Mouse (Mus musculus): ENCODE data around the gene Nfkb1. TPM values are rescaled to one million over a fixed set of nuclear protein-coding genes. Genes with fewer than 3 reads are reported as not detected.

Nfkb1 gene
- polyA plus RNA-seq, 1 experiment, result 38.3 TPM

DNA sequence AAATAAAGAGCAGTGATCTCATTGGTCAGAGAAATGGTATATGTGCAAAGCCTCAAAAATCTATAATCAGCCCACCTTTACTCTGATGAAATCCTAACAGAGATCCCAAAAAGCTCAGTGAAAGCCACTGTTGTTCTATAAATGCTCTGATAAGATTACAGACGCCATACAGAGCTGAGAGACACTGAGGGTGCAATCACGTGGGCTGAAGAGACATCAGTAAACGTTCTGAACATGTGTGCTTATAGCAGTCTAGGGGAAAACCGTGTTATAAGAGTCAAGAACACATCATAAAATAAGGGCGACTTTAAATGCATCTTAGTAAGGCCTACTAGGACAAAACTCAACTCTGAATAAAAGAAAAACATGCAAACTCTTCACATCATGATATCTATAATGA is 14.3 kb downstream of the Nfkb1 start:
- no peaks in the 10 kb centered on the region for H3K36me3 ChIP-seq (ENCODE audit: control insufficient read depth, insufficient read depth, low read length, poor library complexity, severe bottlenecking)
- H3K27ac ChIP-seq (ENCODE audit: insufficient read depth, low read length), result no peak overlapping the region
- no peak for TF ChIP-seq EP300 (IDR thresholded peaks at IDR 0.05; ENCODE audit: insufficient read depth, low read depth, low read length)
- TF ChIP-seq CTCF (IDR thresholded peaks at IDR 0.05; ENCODE audit: low read depth, low read length), result no peak
- TF ChIP-seq POLR2A (IDR thresholded peaks at IDR 0.05; ENCODE audit: insufficient read depth, low read length), result no peak
- no peaks in the 10 kb centered on the region for H3K27me3 ChIP-seq (ENCODE audit: control insufficient read depth, insufficient read depth, low read length, poor library complexity, severe bottlenecking)
- H3K9ac ChIP-seq (ENCODE audit: low read depth, poor library complexity, severe bottlenecking), result no peak overlapping the region
- H3K4me3 ChIP-seq (ENCODE audit: low read depth, low read length), result no peak overlapping the region
- peaks cover 2% of the 10 kb centered on the region for H3K4me1 ChIP-seq (ENCODE audit: control insufficient read depth, insufficient read depth, low read length)
- H3K9me3 ChIP-seq (replicated peaks; ENCODE audit: control insufficient read depth, insufficient read depth, low read length, poor library complexity, severe bottlenecking), result no peaks in the 10 kb centered on the region

DNA sequence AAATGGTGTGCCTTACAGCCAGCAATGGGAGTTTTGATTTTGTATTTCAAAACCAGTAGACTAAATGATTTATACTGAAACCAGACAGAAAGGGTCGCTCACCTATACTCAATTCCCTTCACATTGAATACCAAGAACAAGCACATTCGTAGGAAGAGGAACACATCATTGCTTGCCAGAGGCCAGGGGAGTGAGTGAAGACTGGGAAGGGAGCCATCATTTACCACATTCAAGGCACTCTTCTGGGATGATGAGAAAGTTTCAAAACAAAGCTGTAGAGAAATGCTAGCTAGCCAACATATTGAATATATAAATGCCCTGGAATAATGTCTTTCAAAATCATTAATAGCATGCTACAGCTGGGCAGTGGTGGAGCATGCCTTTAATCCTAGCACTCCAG is 15.0 kb downstream of the Nfkb1 start:
- Histone ChIP-seq H3K36me3 (ENCODE audit: control insufficient read depth, insufficient read depth, low read length, poor library complexity, severe bottlenecking) (no peaks in the 10 kb centered on the region), H3K27ac (ENCODE audit: insufficient read depth, low read length) (no peak overlapping the region), H3K27me3 (ENCODE audit: control insufficient read depth, insufficient read depth, low read length, poor library complexity, severe bottlenecking) (no peaks in the 10 kb centered on the region), H3K9ac (ENCODE audit: low read depth, poor library complexity, severe bottlenecking) (no peak overlapping the region), H3K4me1 (ENCODE audit: control insufficient read depth, insufficient read depth, low read length) (peaks cover 1% of the 10 kb centered on the region), H3K4me3 (ENCODE audit: low read depth, low read length) (no peak overlapping the region), H3K9me3 (replicated peaks; ENCODE audit: control insufficient read depth, insufficient read depth, low read length, poor library complexity, severe bottlenecking) (no peaks in the 10 kb centered on the region)
- TF ChIP-seq POLR2A (IDR thresholded peaks at IDR 0.05; ENCODE audit: insufficient read depth, low read length) (no peak), CTCF (IDR thresholded peaks at IDR 0.05; ENCODE audit: low read depth, low read length) (no peak), EP300 (IDR thresholded peaks at IDR 0.05; ENCODE audit: insufficient read depth, low read depth, low read length) (no peak)

DNA sequence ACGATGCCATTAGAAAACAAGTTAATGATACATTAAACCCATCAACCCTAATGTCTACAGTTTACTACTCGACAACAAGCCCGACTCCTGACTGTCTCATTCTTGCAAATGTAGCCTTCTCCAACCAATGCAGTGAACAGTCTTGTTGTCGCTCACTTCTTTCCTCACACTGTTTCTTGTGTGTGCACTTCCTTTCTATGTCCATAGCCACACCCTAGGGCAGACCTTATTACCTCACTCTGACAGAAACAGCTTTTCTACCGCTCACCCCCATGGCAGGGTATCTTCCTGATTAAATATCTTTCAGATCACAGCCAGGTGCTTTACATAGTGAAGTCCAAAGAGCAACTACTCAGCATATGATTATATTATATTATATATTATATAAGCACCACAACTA is 15.9 kb downstream of the Nfkb1 start:
- no peak overlapping the region for H3K27ac ChIP-seq (ENCODE audit: insufficient read depth, low read length)
- H3K9ac ChIP-seq (ENCODE audit: low read depth, poor library complexity, severe bottlenecking), result no peak overlapping the region
- H3K27me3 ChIP-seq (ENCODE audit: control insufficient read depth, insufficient read depth, low read length, poor library complexity, severe bottlenecking), result no peaks in the 10 kb centered on the region
- H3K4me1 ChIP-seq (ENCODE audit: control insufficient read depth, insufficient read depth, low read length), result no peaks in the 10 kb centered on the region
- H3K36me3 ChIP-seq (ENCODE audit: control insufficient read depth, insufficient read depth, low read length, poor library complexity, severe bottlenecking), result no peaks in the 10 kb centered on the region
- no peak overlapping the region for H3K4me3 ChIP-seq (ENCODE audit: low read depth, low read length)
- no peak for TF ChIP-seq EP300 (IDR thresholded peaks at IDR 0.05; ENCODE audit: insufficient read depth, low read depth, low read length)
- no peaks in the 10 kb centered on the region for H3K9me3 ChIP-seq (replicated peaks; ENCODE audit: control insufficient read depth, insufficient read depth, low read length, poor library complexity, severe bottlenecking)

DNA sequence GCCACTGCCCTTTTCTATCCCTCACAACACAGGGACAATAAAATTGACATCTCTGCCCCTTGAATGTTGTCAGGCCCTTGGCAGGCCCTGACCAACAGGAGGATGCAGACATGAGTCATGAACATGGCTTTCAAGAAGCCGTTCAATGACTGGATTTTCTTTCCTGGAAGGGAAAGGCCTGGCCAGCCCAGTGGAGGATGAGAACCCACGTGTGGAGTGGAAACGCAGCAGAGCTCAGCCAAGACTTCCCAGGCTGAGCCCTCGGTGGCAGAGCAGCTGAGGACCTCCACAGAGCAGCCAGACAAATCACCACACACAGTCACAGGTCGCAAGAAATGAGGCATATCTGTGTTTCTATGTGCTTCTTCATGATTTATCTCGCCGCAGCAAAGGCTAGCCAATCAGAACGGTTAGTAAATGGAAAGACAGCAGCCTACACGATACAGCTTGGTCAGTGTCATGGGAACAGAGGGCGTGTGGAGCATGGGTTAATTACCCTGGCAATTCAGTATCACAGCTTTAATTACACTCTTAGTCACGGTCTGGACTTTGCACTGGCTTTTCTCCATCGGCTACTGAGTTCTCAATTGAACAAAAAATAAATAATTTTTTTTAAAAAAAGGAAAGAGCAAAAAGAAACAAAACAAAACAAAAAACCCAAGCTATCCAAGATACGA is 16.5 kb downstream of the Nfkb1 start:
- no peak for TF ChIP-seq EP300 (IDR thresholded peaks at IDR 0.05; ENCODE audit: insufficient read depth, low read depth, low read length)
- no peak for TF ChIP-seq CTCF (IDR thresholded peaks at IDR 0.05; ENCODE audit: low read depth, low read length)
- TF ChIP-seq POLR2A (IDR thresholded peaks at IDR 0.05; ENCODE audit: insufficient read depth, low read length), result no peak
- Histone ChIP-seq H3K4me3 (ENCODE audit: low read depth, low read length) (no peak overlapping the region), H3K36me3 (ENCODE audit: control insufficient read depth, insufficient read depth, low read length, poor library complexity, severe bottlenecking) (no peaks in the 10 kb centered on the region), H3K9me3 (replicated peaks; ENCODE audit: control insufficient read depth, insufficient read depth, low read length, poor library complexity, severe bottlenecking) (no peaks in the 10 kb centered on the region), H3K27me3 (ENCODE audit: control insufficient read depth, insufficient read depth, low read length, poor library complexity, severe bottlenecking) (no peaks in the 10 kb centered on the region), H3K9ac (ENCODE audit: low read depth, poor library complexity, severe bottlenecking) (no peak overlapping the region), H3K4me1 (ENCODE audit: control insufficient read depth, insufficient read depth, low read length) (no peaks in the 10 kb centered on the region), H3K27ac (ENCODE audit: insufficient read depth, low read length) (no peak overlapping the region)

DNA sequence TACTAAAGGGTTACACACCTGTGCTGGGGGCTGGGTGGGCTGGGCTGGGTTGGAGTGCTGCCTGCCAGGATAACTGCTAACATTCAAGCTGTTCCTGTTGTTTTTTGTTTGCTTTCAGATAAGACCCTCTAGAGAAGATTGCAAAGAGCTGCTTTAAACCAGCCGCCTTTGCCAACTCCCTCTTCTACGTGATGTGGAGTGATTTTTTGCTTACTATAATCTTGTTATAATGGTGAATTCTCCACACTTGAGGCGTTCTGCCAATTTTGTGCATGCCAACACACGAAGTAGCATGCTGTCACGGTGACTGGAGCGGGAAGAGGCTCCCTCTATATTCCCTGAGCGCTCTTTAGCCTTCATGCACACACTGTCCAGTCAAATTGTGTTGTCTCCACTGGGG is 17.7 kb downstream of the Nfkb1 start:
- H3K9ac ChIP-seq (ENCODE audit: low read depth, poor library complexity, severe bottlenecking), result no peak overlapping the region
- TF ChIP-seq POLR2A (IDR thresholded peaks at IDR 0.05; ENCODE audit: insufficient read depth, low read length) (no peak), CTCF (IDR thresholded peaks at IDR 0.05; ENCODE audit: low read depth, low read length) (no peak), EP300 (IDR thresholded peaks at IDR 0.05; ENCODE audit: insufficient read depth, low read depth, low read length) (no peak)
- no peak overlapping the region for H3K27ac ChIP-seq (ENCODE audit: insufficient read depth, low read length)
- no peaks in the 10 kb centered on the region for H3K36me3 ChIP-seq (ENCODE audit: control insufficient read depth, insufficient read depth, low read length, poor library complexity, severe bottlenecking)
- no peak overlapping the region for H3K4me3 ChIP-seq (ENCODE audit: low read depth, low read length)
- H3K27me3 ChIP-seq (ENCODE audit: control insufficient read depth, insufficient read depth, low read length, poor library complexity, severe bottlenecking), result no peaks in the 10 kb centered on the region
- no peaks in the 10 kb centered on the region for H3K9me3 ChIP-seq (replicated peaks; ENCODE audit: control insufficient read depth, insufficient read depth, low read length, poor library complexity, severe bottlenecking)
- no peaks in the 10 kb centered on the region for H3K4me1 ChIP-seq (ENCODE audit: control insufficient read depth, insufficient read depth, low read length)

DNA sequence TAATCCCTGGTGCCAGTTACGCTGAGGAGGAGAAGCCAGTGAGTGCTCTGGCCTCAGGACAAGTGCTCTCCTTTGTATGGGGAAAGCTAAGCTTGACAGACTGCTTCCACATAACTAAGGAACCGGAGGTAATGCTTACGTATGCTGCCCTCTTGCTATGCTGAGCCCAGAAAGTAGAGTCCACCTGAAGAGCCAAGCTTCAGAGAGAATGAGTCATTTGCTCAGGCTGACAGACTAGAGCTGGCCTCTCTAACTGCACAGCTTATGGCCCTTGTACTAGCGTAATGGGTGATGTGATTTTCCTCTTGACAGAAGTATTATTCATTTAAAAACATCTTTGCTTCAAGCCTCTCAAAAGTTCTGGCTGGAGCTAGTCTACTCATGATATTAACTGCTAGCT is 18.3 kb downstream of the Nfkb1 start:
- no peak for TF ChIP-seq CTCF (IDR thresholded peaks at IDR 0.05; ENCODE audit: low read depth, low read length)
- TF ChIP-seq POLR2A (IDR thresholded peaks at IDR 0.05; ENCODE audit: insufficient read depth, low read length), result no peak
- TF ChIP-seq EP300 (IDR thresholded peaks at IDR 0.05; ENCODE audit: insufficient read depth, low read depth, low read length), result no peak
- H3K27me3 ChIP-seq (ENCODE audit: control insufficient read depth, insufficient read depth, low read length, poor library complexity, severe bottlenecking), result no peaks in the 10 kb centered on the region
- H3K4me3 ChIP-seq (ENCODE audit: low read depth, low read length), result no peak overlapping the region
- H3K27ac ChIP-seq (ENCODE audit: insufficient read depth, low read length), result no peak overlapping the region
- H3K4me1 ChIP-seq (ENCODE audit: control insufficient read depth, insufficient read depth, low read length), result no peaks in the 10 kb centered on the region
- no peaks in the 10 kb centered on the region for H3K9me3 ChIP-seq (replicated peaks; ENCODE audit: control insufficient read depth, insufficient read depth, low read length, poor library complexity, severe bottlenecking)
- H3K9ac ChIP-seq (ENCODE audit: low read depth, poor library complexity, severe bottlenecking), result no peak overlapping the region
- no peaks in the 10 kb centered on the region for H3K36me3 ChIP-seq (ENCODE audit: control insufficient read depth, insufficient read depth, low read length, poor library complexity, severe bottlenecking)
